Mouse (Mus musculus): ENCODE measurements around the gene Olfr952. TPM values are rescaled to one million over a fixed set of nuclear protein-coding genes. Genes with fewer than 3 reads are reported as not detected.

Gene Olfr952
- total RNA-seq (2021): not detected
- long read RNA-seq, experiment 1: 0 reads
- long read RNA-seq, experiment 2: 0 reads

- DNase-seq (ENCODE audit: low spot score in 2 of 2): no peak
Observed at GRCm38 (mm10) chr9:39427048-39427447, at the start of gene Olfr952. Gene Olfr952, minus strand, starts transcription at chr9:39427148.

- no peak for DNase-seq (ENCODE audit: low spot score in 2 of 2)
Observed at GRCm38 (mm10) chr9:39471844-39472243, 44.9 kb upstream of the Olfr952 start, which contains the start of gene Olfr955. Gene Olfr955, minus strand, starts transcription at chr9:39471944.

GRCm38 (mm10) chr9:39456401-39456800, 29.5 kb upstream of the Olfr952 start, which contains the start of gene Olfr954:
Gene Olfr954, plus strand, starts transcription at chr9:39456701.
- no peak for DNase-seq (ENCODE audit: low spot score in 2 of 2)

- DNase-seq (ENCODE audit: low spot score in 2 of 2): no peak
Observed at GRCm38 (mm10) chr9:39387110-39387509, 39.8 kb downstream of the Olfr952 start, which contains the start of gene Olfr951. Gene Olfr951, plus strand, starts transcription at chr9:39387410.

Other genes with a start within 250 kb of the Olfr952 start
- not detected for gene Olfr944, start 225.2 kb downstream of the Olfr952 start, total RNA-seq (2021)
- gene Olfr1537, start 177.2 kb downstream of the Olfr952 start, total RNA-seq (2021): not detected
- gene Olfr945, start 150.3 kb downstream of the Olfr952 start, total RNA-seq (2021): not detected
- not detected for gene Olfr948, start 101.1 kb downstream of the Olfr952 start, total RNA-seq (2021)
- not detected for gene Olfr951, start 39.7 kb downstream of the Olfr952 start, total RNA-seq (2021)
- gene Olfr954, start 29.6 kb upstream of the Olfr952 start, total RNA-seq (2021): not detected
- gene Olfr955, start 44.8 kb upstream of the Olfr952 start, total RNA-seq (2021): not detected
- not detected for gene Olfr44, start 66.8 kb upstream of the Olfr952 start, total RNA-seq (2021)
- gene Olfr957, start 88.7 kb upstream of the Olfr952 start, total RNA-seq (2021): not detected
- not detected for gene Olfr958, start 126.9 kb upstream of the Olfr952 start, total RNA-seq (2021)
- gene Olfr959, start 148.4 kb upstream of the Olfr952 start, total RNA-seq (2021): not detected
- 10 to 100 TPM; 38.8 to 48.6 TPM for gene AW551984, start 177.3 kb upstream of the Olfr952 start, total RNA-seq (2021)
- not detected for gene Olfr148, start 183.5 kb upstream of the Olfr952 start, total RNA-seq (2021)
- not detected for gene Olfr960, start 194.2 kb upstream of the Olfr952 start, total RNA-seq (2021)
- gene Olfr961, start 217.9 kb upstream of the Olfr952 start, total RNA-seq (2021): not detected
- not detected for gene Olfr963, start 240.1 kb upstream of the Olfr952 start, total RNA-seq (2021)